Mouse (Mus musculus): ENCODE measurements around the gene Gmip.

GRCm38 (mm10) chr8:69808864-69809403, 455 bp downstream of the Gmip start:
- TF ChIP-seq CTCF (IDR thresholded peaks at IDR 0.05; ENCODE audit: low read depth, low read length) (no peak), POLR2AphosphoS5 (IDR thresholded peaks at IDR 0.05; ENCODE audit: insufficient replicate concordance, low read depth, low read length) (0 out of 2 replicates have a peak, but pooled peaks have one; percentile 58)
